Mouse (Mus musculus): ENCODE measurements around the gene Sox6.

Sox6 gene

DNA sequence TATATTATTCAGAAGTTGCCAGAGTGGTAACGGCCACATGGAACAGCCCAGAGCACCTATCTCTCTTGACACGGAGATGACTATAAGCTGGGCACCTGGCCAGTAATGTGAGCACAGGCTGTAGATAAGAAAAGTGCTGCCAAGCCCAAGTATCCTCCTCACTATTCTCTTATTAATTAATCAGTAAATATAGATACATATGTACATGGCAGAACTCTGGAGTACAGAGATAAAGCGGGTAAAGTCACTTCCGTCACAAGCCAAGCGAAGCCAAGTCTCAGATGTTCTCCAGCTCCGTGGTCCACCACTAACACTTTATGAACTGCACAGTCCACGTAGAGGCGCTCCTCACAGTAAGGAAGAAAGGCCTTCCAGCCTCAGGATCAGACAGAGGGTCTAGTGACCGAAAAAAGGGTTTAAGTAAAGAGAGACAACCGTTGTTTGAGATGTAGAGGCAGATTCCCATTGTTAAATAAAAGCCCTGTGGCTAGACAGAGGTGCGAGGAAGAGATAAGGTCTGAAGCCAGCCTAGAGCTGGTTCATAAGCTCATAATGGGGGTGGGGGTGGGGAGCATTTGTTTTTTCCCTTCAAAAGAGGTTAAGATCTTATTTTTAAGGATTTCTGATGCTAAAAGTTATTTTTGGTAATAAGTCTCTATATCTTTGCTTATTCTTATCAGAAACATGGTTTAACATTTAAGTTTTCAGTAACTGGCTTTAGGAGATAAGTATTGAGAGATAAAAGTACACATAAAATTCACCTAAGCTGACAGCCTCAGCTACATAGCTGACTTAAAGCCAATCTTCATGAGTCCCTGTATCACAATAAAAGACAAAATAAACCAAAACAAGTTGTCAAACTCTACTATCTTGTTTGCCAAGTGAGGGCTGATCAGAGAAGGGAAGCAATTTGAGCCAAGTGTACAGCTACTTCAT is 207.4 kb downstream of the Sox6 start:
- no peak for DNase-seq (ENCODE audit: low read depth)

DNA sequence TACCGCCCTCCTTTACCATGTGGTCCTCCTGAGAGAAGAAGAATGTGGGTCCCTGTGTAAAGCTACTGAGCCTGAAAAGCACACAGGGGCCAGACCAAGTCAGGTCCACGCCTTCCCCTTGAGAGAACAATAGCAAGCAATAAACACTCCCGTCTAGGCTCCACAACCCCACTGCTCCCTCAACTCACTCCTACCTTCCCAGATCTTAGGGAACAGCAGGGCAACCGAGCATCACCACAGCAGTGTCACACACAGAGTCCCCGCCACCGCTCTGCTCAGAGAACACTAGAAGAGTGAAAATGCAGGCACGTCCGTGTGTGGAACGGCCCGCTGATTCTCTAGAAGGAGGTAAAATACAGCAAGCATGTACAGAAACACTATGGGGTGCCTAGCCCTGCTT is 208.2 kb downstream of the Sox6 start:
- no peak for DNase-seq (ENCODE audit: low read depth)

DNA sequence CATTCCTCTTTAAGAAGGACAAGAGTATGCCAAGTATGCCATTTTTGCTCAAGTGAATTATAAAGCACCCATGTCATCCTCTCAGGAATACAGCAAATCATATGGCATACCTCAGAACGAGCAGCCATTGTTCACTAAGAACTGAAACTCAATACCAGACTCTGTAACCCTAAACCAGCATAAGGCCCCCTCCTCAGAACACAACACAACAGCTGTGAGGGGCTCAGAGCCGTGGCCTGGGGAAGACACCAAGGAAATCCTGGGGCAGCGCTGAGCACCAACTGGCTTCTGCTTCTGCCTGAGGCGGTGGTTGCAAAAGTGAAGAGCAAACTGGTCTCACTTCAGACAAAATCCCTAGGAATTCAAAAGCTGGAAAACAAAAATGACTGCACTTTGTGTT is 208.8 kb downstream of the Sox6 start:
- DNase-seq (ENCODE audit: low read depth): no peak

DNA sequence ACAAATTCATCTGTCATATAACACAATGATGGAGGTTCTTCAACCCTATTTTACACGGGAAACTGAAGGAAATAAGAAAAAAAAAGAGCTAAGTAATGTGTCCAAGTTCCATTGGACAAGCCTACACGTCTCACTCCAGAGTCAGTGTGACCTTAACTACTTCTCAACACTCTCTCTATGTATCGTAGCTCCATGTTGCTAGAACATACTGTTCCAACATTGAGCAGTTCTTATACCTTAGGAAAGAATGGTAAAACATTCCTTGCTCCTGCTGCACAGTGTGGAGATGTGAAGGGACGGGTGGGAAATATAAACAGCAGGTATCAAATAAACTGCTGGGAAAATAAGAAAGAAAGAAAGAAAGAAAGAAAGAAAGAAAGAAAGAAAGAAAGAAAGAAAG is 209.3 kb downstream of the Sox6 start:
- no peak for DNase-seq (ENCODE audit: low read depth)

DNA sequence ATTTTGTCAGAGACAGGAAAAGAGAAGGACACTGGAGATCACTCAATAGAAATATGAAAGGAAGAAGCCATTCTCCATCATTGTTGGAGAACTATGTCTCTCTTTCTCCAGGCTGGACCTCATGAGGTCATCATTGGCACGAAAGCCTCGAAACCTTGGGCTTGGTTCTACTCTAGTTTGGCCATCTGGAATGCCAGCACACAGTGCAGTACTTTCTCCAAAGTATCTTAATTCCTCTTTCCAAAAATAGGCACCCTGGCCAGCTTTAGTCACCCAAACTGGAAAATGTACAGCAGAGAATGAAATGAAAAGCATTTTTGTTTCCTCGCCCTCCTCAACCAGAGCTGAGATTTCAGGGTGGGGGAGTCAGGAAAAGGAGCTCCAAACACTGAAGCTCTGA is 213.3 kb downstream of the Sox6 start:
- no peak for DNase-seq (ENCODE audit: low read depth)

DNA sequence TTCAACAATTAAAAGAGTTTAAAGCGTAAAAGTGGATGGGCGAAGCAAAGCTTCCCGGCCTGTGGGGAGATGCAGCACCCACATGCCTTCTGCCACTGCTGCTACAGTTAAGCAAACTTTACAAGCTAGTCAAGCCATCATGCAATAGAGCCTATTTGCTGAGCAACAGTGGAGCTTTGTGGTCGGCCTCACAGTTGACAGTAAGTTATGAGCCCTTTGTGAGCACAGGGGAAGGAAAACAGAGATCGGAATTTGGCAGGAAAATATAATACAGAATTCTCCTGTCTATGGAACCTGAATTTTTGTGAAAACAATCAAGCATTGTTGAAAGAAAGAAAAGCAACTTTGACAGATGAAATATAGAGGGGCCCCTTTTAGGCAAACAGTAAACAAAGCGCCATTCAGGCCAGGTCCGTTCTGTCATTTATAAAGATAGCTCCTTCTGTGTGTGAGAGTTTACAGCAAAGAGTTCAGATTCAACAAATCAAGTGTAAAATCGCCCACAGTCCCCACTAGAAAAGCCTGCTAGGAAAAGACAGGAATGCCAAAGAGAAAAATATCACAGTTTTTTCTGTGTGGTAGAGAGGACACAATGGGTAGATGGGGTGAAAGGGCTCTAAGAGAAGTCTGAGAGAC is 213.9 kb downstream of the Sox6 start:
- no peak for DNase-seq (ENCODE audit: low read depth)

DNA sequence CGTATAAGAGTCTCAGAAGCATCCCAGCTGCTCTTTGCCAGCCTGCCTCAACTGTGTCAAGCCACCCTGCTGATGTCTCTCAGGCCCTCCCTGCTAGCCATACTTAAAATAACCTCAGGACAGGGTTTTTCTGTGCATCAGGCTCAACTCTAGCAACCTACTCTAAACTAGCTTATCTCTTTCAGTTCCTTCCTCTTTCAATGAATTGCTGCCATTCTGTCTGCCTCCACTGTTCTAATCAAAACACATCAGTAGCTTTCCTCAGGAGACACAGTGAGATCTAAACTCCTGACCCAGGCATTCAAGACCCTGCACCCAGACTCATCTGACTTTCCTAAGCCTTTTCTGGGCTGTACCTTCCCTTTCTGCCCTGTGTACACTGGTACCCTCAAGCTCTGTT is 219.5 kb downstream of the Sox6 start:
- DNase-seq (ENCODE audit: low read depth): no peak

DNA sequence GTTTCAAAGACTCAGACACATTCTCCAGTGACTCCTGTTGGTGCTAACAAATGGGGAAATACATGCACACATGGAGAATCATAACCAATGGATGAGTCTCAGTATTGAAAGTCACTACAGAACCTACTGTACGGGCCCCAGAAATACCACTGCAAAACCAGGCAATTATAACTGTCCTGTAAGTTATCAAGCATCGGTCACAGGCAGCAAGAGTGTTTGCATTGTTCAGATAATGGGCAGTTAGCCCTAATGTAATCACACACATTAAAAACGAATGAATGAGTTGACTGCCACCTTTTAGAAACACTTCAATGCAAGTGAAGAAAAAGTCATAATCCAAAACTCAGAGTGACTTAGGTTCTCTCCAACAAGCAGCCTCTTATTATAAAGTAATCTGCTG is 235.3 kb downstream of the Sox6 start:
- no peak for DNase-seq (ENCODE audit: low read depth)

DNA sequence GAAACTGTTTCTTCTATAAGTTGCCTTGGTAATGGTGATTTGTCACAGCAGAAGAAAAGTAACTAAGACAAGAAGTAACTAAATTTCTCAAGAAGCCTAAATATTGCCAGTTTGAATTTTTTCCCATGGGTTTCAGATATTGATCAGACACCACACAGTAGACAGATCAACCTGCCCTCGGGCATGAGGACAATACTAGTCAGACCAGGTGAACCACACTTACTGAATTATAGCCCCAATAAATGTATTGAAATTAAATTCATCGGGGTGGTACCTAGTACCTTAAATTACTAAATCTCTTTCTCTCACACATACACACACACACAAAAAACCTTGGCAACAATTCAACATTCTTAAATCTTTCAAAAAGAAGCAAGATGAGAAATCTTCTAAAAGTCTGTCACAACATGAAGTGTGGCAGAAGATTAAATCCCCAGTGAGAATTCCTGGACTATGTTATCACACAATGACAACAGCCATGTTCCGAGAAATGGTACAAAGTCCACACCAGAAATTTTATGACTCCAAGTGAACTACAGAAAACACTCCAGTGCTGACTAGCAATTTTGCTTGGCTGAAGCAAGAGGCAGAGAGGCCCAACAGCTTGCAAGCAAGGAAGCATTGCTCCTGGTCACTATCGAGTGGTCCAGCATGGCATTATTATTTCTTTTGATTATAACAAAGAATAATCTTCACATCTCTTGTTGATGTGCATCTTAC is 244.3 kb downstream of the Sox6 start:
- no peak for DNase-seq (ENCODE audit: low read depth)

DNA sequence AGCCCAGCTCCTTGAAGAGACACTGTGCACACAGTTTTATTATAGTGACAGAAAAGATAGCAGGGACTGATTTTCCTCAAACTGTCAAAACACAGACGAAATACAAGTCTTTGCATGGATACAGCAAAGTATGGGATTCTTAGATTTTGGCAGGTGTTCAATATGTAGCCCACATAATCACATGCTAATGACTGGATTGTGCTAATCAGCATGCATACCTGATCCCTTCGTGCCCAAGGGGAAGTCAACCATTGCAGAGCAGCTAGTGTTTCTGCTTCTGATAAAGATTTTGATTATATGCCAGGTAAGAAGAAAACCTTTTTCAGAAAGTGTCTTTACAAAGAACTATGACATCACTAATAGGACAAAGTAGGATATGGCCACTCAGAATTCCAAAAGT is 245.8 kb downstream of the Sox6 start:
- no peak for DNase-seq (ENCODE audit: low read depth)

DNA sequence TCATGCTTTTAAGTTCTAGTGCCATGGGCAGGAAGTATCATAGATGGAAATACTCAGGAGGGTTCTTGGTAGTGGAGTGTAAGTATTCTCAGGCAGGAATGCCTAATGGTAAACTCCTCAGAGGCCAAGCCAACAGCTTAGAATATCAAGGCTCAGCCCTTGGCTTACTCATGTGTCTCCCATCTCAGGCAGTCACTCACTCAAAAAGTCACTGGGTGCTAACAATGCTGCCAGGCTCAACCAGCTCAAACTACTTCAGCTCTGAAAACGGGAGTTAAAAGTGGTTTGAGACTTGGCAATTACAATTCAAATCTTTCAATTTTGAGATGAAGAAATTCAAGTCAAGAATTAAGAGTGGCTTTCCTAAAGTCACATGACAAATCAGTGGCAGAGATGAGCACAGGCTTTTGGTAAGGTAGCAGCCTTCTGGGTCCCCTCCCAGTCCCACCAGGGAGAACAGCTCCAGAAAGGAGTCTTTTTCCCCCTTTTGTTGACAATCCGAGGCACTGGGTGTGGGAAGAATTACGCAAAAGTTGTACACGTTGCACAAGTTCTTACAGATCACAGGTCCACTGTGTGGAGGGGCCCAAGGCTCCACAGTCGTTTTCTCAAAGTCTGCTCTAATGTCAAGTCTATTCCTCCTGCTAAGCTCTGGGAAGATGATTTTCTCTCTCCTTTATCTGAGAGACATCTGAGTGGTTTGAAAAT is 249.3 kb downstream of the Sox6 start:
- DNase-seq (ENCODE audit: low read depth): no peak

DNA sequence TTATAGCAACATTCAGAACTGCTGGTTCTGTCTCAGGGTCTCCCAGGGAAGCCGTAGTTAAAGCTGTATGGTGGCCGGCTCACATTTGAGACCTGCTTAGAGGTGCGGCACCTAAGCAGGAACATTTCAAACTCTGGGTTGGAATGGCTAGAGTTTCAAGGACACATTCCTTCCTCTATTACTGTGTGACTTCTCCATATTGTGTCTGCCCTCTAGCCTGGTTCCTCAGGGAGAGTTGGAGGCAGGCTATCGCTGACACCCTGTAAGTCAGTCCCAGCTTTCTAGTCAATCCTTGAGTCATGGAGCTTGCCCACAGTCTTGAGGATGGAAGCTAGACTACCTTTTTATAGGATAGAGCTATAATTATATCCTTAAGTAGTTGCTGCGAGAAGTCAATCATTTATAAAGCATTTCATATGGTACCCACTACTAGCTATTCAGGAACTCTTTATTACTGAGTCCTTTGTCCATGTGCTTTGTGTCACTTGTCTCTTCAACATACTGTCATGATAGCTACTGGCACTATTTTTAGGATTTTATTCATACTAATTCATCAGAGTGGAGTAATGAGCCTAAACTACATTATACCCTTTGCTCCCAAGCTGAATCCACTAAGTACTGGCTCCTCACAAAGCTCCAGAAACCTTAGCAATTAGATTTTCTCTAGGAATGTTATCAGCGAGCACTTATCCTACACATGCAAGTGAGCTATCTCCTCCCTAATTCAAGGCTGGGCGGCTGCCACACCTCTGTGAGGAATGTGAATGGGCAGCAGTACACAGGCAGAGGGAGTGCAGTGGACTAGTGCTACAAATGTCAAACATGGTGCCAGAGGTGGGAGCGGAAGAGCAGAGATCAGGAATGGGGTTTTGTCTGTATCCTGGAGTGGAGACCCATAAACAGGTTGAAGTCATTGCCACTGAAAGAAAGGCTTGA is 254.3 kb downstream of the Sox6 start:
- DNase-seq (ENCODE audit: low read depth): no peak

DNA sequence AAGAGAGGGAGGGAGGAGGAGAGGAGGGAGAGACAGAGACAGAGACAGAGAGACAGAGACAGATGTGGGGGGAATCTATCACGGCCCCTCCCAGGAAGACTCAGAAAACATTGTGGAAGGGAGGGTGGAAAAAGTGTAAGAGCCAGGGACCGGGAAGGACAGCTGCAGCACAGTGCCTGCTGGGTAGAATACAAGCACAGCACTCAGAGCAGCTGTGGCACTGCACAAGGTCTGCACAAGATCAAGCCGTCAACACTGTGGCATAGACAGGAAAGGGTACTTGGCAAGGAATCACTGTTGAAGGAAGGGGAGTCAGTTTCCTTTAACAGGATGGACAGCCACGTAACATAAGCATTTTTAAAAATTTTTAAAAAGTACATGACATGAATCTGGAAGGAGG is 258.4 kb downstream of the Sox6 start:
- DNase-seq (ENCODE audit: low read depth): no peak

DNA sequence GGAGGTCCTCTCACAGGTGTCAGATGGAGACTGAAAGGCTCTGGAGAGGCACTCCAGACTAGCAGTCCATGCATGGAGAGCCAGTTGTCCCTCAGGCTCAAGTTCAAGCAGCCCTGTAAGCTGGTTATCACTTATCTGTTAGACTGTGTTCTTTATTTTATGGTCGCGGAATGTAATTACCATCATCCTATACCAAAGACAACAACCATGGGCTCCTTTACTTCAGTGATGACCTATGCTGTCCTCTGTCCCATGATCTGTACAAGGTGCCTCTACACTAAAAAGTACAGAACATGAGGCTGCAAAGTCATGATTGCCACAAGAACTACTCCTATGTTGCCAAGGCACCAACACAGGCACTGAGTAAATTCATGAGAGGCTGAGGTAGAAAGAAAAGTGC is 259.1 kb downstream of the Sox6 start:
- DNase-seq (ENCODE audit: low read depth): no peak

DNA sequence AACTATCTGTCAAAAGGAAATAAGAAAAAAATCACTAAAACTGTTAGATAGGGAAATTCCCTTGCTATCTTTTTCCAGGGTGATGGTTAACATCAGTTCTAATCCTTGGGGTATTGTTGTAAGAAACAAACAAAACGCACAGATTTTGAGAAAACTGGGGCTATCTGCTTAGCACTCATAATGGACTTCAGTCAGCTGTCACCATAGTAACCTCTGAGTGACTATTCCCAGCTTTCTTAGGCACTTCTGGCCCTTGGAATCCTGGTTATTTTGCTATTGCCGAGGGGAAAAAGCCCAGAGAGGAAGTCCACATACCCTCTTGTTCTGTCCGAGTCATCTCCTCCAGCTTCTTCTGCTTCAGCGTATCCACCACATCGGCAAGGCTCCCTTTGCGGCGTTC is 261.9 kb downstream of the Sox6 start:
- DNase-seq (ENCODE audit: low read depth): no peak

DNA sequence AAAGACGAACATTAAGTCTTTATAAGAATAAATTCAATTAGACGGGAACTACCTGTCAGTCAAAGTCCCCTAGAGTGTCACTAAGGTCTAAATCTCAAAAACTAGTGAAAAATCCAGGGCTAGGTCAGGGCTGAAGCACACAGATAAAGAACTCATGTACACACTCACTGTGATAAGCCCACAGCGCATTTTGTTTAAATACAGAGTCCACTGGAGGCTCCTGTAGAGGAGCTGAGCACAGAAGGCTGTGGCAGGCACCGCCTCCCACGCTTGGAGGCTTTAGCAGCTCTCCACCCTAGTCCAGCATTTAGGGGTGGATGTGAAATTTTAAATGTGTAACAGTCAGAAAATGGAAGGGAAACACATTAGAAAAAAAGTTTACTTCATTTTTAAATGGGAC is 262.3 kb downstream of the Sox6 start:
- no peak for DNase-seq (ENCODE audit: low read depth)

DNA sequence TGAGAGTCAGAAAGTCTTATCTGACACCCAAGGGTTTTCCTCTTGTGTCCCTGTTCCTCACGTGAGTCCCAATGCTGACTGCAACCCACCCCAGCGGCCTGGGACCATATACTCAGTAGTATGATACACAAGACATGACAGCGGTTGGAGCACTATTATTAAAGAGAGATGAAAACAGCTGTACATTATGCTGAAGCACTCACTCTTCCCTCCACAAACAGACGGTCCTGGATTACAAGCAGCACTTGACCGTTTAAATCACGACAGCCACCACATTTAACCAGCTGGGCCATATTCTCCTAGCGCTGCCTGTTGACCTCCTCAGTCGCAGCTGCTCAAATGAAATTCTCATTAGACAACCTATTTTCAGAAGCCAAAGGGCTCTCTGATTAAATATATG is 272.3 kb downstream of the Sox6 start:
- DNase-seq (ENCODE audit: low read depth): no peak

DNA sequence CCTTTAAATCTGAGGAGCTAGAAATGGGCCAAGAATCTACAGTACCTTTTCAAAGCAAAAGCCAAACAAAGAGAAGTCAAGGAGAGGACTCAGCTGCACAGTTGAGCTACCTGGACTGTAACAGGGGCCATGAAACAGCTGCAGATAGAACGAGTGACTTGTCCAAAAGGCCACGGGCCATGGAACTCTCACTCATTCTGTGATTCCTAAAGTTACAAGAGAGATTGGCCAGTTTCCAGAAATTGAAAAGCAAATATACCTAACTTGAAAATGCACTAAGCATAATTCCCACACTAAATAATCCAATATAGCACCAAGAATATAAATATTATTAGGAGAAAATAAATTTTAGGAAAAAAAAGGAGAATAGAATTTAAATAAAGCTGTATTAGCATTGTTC is 274.7 kb downstream of the Sox6 start:
- DNase-seq (ENCODE audit: low read depth): no peak

DNA sequence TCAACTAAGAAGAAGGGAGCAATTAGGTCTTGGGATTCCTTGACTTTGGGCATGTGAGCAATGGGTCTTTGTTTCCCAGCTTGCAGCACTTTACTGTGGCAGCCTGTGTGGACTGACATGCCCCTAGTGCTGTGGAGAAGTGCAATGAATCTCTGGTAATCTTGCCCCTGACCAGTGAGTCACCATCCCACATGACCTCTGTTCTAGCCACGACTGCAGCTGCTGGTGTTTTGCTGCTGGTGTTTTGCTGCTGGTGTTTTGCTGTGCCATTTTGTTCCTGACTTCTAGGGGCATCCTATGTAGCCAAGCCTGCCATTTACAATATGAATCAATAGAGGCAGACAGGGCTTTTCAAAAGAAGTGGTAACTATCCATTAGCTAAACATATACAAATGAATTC is 280.4 kb downstream of the Sox6 start:
- DNase-seq (ENCODE audit: low read depth): no peak

DNA sequence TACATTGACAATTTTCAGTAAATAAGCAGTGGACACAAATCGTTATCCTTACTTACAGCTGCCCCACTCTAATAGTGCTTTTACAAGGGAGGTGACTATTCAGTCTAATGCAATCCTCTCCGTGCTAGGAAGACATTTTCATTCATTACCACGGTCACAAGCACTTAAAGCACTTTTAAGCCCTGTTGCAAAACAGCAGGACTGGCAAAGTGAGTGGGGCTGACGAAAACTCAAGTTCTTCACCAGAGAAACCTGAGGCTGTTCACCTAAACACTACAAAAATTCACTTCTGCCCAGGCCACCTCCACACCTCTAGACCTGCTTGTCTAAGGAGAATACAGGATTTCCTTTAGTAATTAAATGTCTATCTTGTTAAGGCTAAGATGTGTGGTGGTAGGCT is 283.3 kb downstream of the Sox6 start:
- no peak for DNase-seq (ENCODE audit: low read depth)

DNA sequence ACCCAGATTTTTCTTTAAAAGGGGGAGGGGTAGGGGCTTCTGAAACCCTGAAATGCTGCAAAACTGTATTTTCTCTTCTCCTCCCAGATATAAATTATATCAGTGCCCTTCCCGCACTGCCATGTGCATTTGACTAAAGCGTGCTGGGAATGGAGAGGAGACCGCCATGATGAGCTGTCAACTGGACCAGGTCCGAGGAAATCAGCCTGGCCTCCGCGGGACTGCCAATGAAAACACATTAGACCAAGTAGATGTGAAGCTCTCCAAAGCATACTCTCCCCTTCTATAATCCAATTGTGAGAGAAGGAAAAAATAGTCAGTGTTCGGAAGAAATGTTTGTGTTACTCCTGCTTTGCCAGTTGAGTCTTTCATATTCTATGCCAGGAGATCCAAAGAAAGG is 284.4 kb downstream of the Sox6 start:
- no peak for DNase-seq (ENCODE audit: low read depth)

Data from induced T-regulatory cell, adult 2 months (primary cell).